Mouse (Mus musculus): ENCODE data around the gene Dnah2.

Dnah2 gene

DNA sequence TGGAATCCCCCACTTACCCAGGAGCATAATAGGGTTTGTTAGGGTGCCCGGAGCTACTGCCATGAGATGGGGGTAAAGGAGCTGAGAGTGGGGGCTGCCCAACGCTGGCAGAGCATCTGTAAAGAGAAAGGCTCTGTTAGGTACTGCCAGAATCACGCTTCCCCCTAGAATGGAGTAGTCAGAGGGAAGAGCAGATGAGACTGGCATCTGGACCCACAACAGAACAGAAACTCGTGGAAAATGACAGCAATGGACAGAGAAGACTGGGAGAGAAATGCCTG, 141.2 kb downstream of the Dnah2 start:
- no peak for DNase-seq (ENCODE audit: low read depth, low spot score)

DNA sequence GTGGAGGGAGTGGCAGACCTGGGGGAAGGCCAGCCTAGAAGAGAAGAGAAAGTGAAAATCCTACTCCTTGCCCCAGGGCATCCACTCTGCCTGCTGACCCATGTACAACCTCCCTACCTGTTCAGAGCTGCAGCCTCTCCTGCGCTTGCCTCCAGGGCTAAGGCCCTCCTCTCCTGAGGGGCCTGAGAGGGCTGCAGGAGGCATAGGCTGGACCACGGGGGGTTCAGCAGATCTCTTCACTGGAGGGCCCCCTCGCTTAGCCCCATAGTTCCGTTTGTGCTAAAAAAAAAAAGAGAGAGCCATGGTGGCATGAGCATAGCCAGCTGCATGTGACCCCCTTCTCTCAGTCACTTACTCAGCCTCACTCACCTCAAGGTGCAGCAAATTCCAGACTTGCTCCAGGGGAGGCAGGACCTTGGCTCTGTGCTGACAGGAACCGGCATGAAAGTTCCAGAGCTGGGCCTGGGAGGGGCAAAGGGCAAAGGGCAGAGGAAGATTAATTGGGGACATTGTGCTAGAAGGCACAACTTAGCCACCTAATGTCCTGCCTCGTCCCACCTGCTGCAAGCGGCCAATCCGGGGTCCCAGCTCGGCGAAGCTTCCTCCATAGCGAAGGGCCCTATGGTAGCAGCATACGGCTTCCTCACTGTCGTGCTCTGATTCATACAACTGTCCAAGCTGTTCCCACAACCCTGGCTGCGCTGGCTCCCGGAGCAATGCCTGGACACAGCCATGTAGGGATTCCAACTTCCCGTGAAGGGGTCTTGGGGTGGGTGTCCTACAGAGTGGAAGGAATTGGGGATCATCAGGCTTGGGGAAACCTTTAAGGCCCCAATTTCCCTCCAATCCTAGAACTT, 141.8 kb downstream of the Dnah2 start:
- DNase-seq (ENCODE audit: low read depth, low spot score) = no peak

DNA sequence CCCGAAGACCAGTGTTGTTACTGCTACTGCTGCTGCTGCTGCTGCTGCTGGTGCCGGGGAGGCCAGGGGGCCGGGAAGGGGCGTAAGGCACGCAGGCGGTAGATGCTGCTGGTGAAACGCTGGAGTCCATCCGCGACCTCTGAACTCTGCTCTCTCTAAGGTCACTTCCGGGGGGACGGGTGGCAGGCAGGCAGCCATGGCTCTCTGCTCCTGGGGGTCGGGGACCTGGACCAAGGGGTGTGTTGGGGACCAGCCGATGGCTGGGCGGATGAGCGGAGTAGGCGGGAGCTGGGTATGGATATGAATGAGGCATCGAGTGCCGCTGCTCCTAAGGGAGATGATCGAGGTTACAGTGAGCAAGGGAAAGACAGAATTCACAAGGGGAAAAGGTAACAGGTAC, 142.6 kb downstream of the Dnah2 start:
- DNase-seq (ENCODE audit: low read depth, low spot score) = no peak

- DNase-seq (ENCODE audit: low read depth, low spot score) = peak; percentile 15
Measured at GRCm38 (mm10) chr11:69405397-69406200, 143.3 kb downstream of the Dnah2 start.

DNA sequence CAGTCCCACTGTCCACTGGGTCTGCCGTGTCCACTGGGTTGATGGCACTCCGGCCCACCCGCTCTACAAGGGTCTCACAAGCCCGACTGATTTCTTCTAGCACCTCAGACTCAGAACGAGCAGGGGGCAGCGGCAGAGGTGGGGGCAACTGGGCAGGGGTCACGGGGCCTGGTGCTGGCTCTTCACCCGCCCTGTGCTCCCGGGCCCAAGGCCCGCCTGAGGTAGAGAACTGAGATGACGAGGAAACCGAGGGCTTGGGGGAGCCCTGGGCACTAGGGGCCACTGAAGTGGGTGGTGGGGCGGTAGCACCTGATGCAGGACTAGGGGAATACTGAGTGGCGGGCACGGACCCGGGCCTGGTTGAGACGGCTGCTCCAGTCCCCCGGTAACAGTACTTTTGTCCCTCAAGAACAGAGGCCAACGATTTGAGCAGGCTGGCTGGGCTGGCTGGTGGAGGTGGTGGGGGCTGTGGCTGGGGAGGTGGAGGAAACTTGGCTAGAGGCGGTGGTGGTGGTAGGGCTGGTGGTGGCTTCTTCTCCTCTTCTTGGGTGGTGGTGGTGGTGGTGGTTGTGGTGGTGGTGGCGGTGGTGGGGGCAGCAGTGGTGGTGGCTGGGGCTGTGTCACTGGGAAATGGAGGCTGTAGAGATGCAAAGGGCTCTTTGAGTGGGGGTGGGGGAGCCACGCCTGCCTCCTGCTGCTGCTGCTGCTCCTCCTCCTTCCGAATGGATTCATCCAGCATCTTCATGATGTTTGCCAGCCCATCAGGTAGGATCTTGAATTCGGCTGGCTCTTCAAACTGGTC, 144.1 kb downstream of the Dnah2 start:
- no peak for DNase-seq (ENCODE audit: low read depth, low spot score)

- DNase-seq (ENCODE audit: low read depth, low spot score) = peak; percentile 29
Measured at GRCm38 (mm10) chr11:69403691-69404594, 145.0 kb downstream of the Dnah2 start.

GRCm38 (mm10) chr11:69401987-69402386, 146.9 kb downstream of the Dnah2 start:
- no peak for DNase-seq (ENCODE audit: low read depth, low spot score)

GRCm38 (mm10) chr11:69401210-69401637, 147.7 kb downstream of the Dnah2 start:
- peak; percentile 96 for DNase-seq (ENCODE audit: low read depth, low spot score)

- no peak for DNase-seq (ENCODE audit: low read depth, low spot score)
Measured at GRCm38 (mm10) chr11:69400083-69400850, 148.6 kb downstream of the Dnah2 start.

GRCm38 (mm10) chr11:69399201-69400082, 149.5 kb downstream of the Dnah2 start:
- peak; percentile 35 for DNase-seq (ENCODE audit: low read depth, low spot score)

- DNase-seq (ENCODE audit: low read depth, low spot score) = no peak
Measured at GRCm38 (mm10) chr11:69398486-69399200, 150.3 kb downstream of the Dnah2 start.

- DNase-seq (ENCODE audit: low read depth, low spot score) = no peak
Measured at GRCm38 (mm10) chr11:69398059-69398458, 150.9 kb downstream of the Dnah2 start, which contains the start of gene Tmem88. Gene Tmem88 (minus strand): TSS chr11:69398234.

DNA sequence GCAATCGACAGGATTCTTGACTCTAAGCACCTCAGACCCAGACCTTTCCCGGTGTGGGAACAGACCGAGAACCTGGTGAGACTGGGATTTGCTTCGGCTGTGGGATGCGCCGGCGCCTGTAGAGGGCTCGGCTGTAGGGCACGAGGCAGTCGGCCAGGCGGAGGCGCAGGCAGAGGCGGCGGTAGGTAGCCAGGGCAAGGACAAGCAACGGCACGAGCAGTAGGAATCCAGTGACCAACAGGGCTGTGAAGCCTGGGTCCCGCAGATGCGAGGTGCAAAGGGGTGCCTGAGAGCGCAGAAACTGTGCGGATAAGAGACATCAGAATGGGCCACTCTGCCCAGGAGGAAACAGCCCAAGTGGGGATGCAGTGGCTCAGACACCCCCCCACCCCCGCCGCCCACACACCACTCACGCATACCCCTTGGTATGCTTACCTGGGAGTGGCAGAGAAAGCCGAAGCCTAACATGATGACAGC, 151.3 kb downstream of the Dnah2 start:
- DNase-seq (ENCODE audit: low read depth, low spot score) = no peak

DNA sequence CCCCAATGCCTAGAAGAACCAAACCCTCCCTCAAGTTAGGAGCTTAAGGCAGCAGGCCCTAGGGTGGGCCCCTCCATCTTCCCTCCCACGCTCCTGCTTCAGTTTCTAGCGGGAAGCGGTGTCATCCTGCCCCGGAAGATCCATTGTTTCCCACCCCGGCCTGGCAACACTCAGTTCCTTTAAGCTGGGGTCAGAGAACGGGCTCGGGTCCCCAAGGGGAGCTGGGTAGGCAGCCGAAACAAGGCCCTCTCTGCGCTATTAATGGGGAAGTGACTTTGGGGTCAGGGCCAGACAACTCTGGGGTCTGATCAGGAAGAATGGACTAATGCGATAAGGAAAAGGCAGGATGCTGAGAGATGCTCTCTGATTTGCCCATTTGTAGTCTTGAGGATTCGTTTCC, 152.1 kb downstream of the Dnah2 start:
- DNase-seq (ENCODE audit: low read depth, low spot score) = peak; percentile 18

- peak; percentile 99 for DNase-seq (ENCODE audit: low read depth, low spot score)
Measured at GRCm38 (mm10) chr11:69395634-69396373, 153.1 kb downstream of the Dnah2 start.

DNA sequence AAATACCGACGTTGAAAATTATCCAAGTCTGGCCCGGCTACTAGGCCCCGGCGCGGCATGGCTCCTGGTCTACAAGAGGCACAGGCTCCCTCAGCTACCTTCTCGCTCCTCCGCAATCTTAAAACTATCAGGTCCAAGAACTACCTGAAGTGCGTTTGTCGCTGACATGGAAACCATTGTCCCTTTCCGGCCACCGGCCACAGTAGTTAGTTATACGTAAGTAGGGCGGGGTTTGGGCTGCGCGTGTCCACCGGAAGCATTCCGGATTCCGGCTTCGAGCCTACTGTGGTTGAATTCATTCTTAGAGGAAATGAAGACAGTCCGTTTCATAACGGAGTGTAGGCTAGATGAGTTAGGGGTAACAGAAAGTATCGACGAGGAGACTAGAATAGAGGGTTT, 153.7 kb downstream of the Dnah2 start, which contains the start of the genes Naa38 and Cyb5d1:
TSS of gene Naa38 (plus strand) at position 253 of the 399 bp plus-strand sequence.
TSS of gene Cyb5d1 (minus strand) at position 397 of the 399 bp plus-strand sequence.
- peak; percentile 94 for DNase-seq (ENCODE audit: low read depth, low spot score)

DNA sequence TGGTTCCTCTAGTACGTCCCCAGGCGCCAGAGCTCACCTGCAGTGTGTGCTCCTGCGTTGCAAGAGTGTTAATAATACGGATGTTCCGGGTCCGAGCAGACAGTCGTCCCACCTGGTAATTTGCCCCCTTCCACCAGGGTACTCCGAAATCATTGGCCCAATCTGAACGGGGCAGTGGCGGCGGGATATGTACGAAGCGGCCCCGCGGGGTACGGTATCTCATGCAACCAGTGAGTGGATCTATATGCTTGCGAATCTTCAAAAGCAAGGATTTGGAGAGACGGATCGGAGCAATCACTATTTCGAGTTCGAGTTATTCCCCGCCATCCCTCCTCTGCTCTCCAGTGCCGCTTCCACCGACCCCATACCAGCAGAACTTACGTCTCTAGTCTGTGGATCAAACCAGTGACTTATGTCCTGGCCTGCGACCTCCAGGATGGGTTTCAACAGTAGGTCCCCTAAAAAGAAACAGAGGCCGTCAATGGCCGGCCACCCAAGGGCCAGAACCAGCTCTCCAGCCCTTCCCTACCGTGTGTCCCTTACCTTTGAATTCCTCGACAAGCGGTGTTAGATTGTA, 154.2 kb downstream of the Dnah2 start:
- DNase-seq (ENCODE audit: low read depth, low spot score) = peak; percentile 50
